Mouse (Mus musculus): ENCODE results near the gene Rab44. TPM values are rescaled to one million over a fixed set of nuclear protein-coding genes. Genes with fewer than 3 reads are reported as not detected.

Rab44 gene
- total RNA-seq, 2 experiments from 2014 or later: 0.31 to 0.34 TPM

Other genes with a start within 250 kb of the Rab44 start
- not detected for gene 4930539E08Rik, start 198.8 kb upstream of the Rab44 start, total RNA-seq (2021)
- not detected for gene Pxt1, start 170.3 kb upstream of the Rab44 start, total RNA-seq (2021)
- gene Kctd20, start 162.2 kb upstream of the Rab44 start, total RNA-seq (2021): 10 to 100 TPM; 37.1 to 42.1 TPM
- 10 to 100 TPM; 20.2 to 22.4 TPM for gene Stk38, start 106.2 kb upstream of the Rab44 start, total RNA-seq (2021)
- 10 to 100 TPM; 37.4 to 48.6 TPM for gene Srsf3, start 81.5 kb upstream of the Rab44 start, total RNA-seq (2021)
- gene Cdkn1a, start 23.2 kb upstream of the Rab44 start, total RNA-seq (2021): 10 to 100 TPM; 31.9 to 63.3 TPM
- gene Cpne5, start 124.0 kb downstream of the Rab44 start, total RNA-seq (2021): not detected
- 1 to 10 TPM; 5.5 to 6.1 TPM for gene Ppil1, start 150.0 kb downstream of the Rab44 start, total RNA-seq (2021)
- gene BC004004, start 154.6 kb downstream of the Rab44 start, total RNA-seq (2021): 100 to 1,000 TPM; 119 to 125 TPM
- 10 to 100 TPM; 16.2 to 23.7 TPM for gene Pi16, start 203.5 kb downstream of the Rab44 start, total RNA-seq (2021)
- 10 to 100 TPM; 80.1 to 88.4 TPM for gene Mtch1, start 233.8 kb downstream of the Rab44 start, total RNA-seq (2021)
- gene Fgd2, start 246.8 kb downstream of the Rab44 start, total RNA-seq (2021): 1 to 10 TPM in 1 of 2 experiments, under 1 TPM in 1; 0.68 to 1.6 TPM